Mouse (Mus musculus) frontal cortex, postnatal 25 days (tissue): Measurements from ENCODE around the gene Astn2.

ENCODE experiments used
- DNase-seq, 2 experiments: peaks; one replicate each; pipeline ENCODE4 v3.0.0; 2022; ENCODE audit warnings: low spot score in 2 of 2

Astn2 gene

GRCm38 (mm10) chr4:65565493-65565892, 838.9 kb downstream of the Astn2 start:
- DNase-seq = no peak

GRCm38 (mm10) chr4:65548561-65548960, 855.9 kb downstream of the Astn2 start:
- no peak for DNase-seq

GRCm38 (mm10) chr4:65545582-65545981, 858.8 kb downstream of the Astn2 start:
- DNase-seq = no peak

- no peak for DNase-seq
These were observed 872.2 kb downstream of the Astn2 start for GRCm38 (mm10) chr4:65532071-65532736.

GRCm38 (mm10) chr4:65531621-65532020, 872.8 kb downstream of the Astn2 start:
- DNase-seq = no peak

GRCm38 (mm10) chr4:65530901-65531300, 873.5 kb downstream of the Astn2 start:
- DNase-seq = no peak

- no peak for DNase-seq
These were observed 896.3 kb downstream of the Astn2 start for GRCm38 (mm10) chr4:65508101-65508500.

- DNase-seq = no peak
These were observed 897.5 kb downstream of the Astn2 start for GRCm38 (mm10) chr4:65506870-65507269.

- peak; percentile 40 to 58 for DNase-seq
These were observed 908.0 kb downstream of the Astn2 start for GRCm38 (mm10) chr4:65496463-65496834.

GRCm38 (mm10) chr4:65495705-65496462, 908.5 kb downstream of the Astn2 start:
- DNase-seq = no peak

- DNase-seq = no peak
These were observed 912.9 kb downstream of the Astn2 start for GRCm38 (mm10) chr4:65491541-65491940.

GRCm38 (mm10) chr4:65489711-65490110, 914.7 kb downstream of the Astn2 start:
- DNase-seq = no peak

GRCm38 (mm10) chr4:65481632-65482031, 922.8 kb downstream of the Astn2 start:
- no peak for DNase-seq

- peak; percentile 10 to 25 for DNase-seq
These were observed 927.3 kb downstream of the Astn2 start for GRCm38 (mm10) chr4:65477106-65477505.

GRCm38 (mm10) chr4:65475925-65476560, 928.4 kb downstream of the Astn2 start:
- no peak for DNase-seq

GRCm38 (mm10) chr4:65473141-65473540, 931.3 kb downstream of the Astn2 start:
- DNase-seq = no peak

GRCm38 (mm10) chr4:65449171-65449570, 955.2 kb downstream of the Astn2 start:
- no peak for DNase-seq

GRCm38 (mm10) chr4:65441746-65442145, 962.7 kb downstream of the Astn2 start:
- no peak for DNase-seq

GRCm38 (mm10) chr4:65430804-65431203, 973.6 kb downstream of the Astn2 start:
- no peak for DNase-seq

- no peak for DNase-seq
These were observed 976.9 kb downstream of the Astn2 start for GRCm38 (mm10) chr4:65427480-65427879.

- no peak for DNase-seq
These were observed 978.0 kb downstream of the Astn2 start for GRCm38 (mm10) chr4:65426437-65426836.

GRCm38 (mm10) chr4:65423068-65423625, 981.3 kb downstream of the Astn2 start:
- DNase-seq = no peak

GRCm38 (mm10) chr4:65421272-65421671, 983.1 kb downstream of the Astn2 start:
- DNase-seq = no peak
